Mouse (Mus musculus) hindbrain, postnatal 0 days (tissue): Measurements from ENCODE around the gene Cat. TPM values are rescaled to one million over a fixed set of nuclear protein-coding genes. Genes with fewer than 3 reads are reported as not detected.

Source experiments
- ATAC-seq: fragments of 200-750 bp; cut with Nextera tagmentation; 2 replicates; pipeline ENCODE4 v1.8.0; 2017; ENCODE audit warnings: mild to moderate bottlenecking, moderate TSS enrichment, moderate library complexity
- DNase-seq: peaks from one replicate; pipeline ENCODE4 v3.0.0-alpha.2; 2015; ENCODE audit warnings: low spot score
- H3K27ac ChIP-seq: fragments of 300-500 bp; sonication (generic); 2 replicates; pipeline ENCODE4 v1.5.1; 2014; ENCODE audit warnings: mild to moderate bottlenecking
- H3K27me3 ChIP-seq: fragments of 300-500 bp; sonication (generic); 2 replicates; pipeline ENCODE4 v1.6.1; 2014; ENCODE audit warnings: low read length, mixed read lengths; ENCODE audit not compliant: insufficient read depth
- H3K36me3 ChIP-seq: fragments of 300-500 bp; sonication (generic); 2 replicates; pipeline ENCODE4 v1.6.1; 2014; ENCODE audit warnings: low read length, mixed read lengths; ENCODE audit not compliant: insufficient read depth
- H3K4me1 ChIP-seq: fragments of 300-500 bp; sonication (generic); 2 replicates; pipeline ENCODE4 v1.6.1; 2014; ENCODE audit warnings: antibody characterized with exemption, low read length, mixed read lengths; ENCODE audit not compliant: insufficient read depth
- H3K4me2 ChIP-seq: fragments of 300-500 bp; sonication (generic); 2 replicates; pipeline ENCODE4 v1.6.1; 2014; ENCODE audit warnings: low read depth, mild to moderate bottlenecking, low read length, moderate library complexity, mixed read lengths
- H3K4me3 ChIP-seq: fragments of 300-500 bp; sonication (generic); 2 replicates; pipeline ENCODE4 v1.5.1; 2014; ENCODE audit warnings: low read length
- H3K9ac ChIP-seq: fragments of 300-500 bp; sonication (generic); replicated peaks from 2 replicates; pipeline ENCODE4 v1.6.1; 2014; ENCODE audit warnings: mild to moderate bottlenecking, low read length, moderate library complexity, mixed read lengths
- H3K9me3 ChIP-seq: fragments of 300-500 bp; sonication (generic); 2 replicates; pipeline ENCODE4 v1.6.1; 2016; ENCODE audit warnings: low read length, mixed read lengths
- CTCF ChIP-seq: IDR thresholded peaks from 2 replicates; pipeline ENCODE4 v1.5.1; 2016; ENCODE audit warnings: antibody characterized with exemption, control low read depth, low read depth
- WGBS: fragments of 180-500 bp; shearing (Covaris S2); extraction: QIAGEN DNeasy Blood & Tissue Kit; methylation state at CpG from one replicate; pipeline ENCODE4 v1.1.7; 2014; 5-methylcytosine and 5-hydroxymethylcytosine counted together
- polyA plus RNA-seq: library from polyadenylated mRNA; unstranded; fragments of >200 nt; fragmentation: Nextera tagmentation; extraction: Ambion mirVana; gene quantifications from 2 replicates; pipeline ENCODE4 v1.2.1, GENCODE M21; 2015
- total RNA-seq: library from RNA; depleted of rRNA; stranded (reverse); fragments of >200 nt; gene quantifications from 2 replicates; pipeline ENCODE4 v1.2.3, GENCODE M21; 2014

The Cat gene
- total and polyA plus RNA-seq, 2 experiments from 2014 or later: 71.4 to 112 TPM

- no peaks in the 10 kb centered on the region for H3K4me1 ChIP-seq
Measured at GRCm38 (mm10) chr2:103478326-103478725, 6.6 kb downstream of the Cat start.

DNA sequence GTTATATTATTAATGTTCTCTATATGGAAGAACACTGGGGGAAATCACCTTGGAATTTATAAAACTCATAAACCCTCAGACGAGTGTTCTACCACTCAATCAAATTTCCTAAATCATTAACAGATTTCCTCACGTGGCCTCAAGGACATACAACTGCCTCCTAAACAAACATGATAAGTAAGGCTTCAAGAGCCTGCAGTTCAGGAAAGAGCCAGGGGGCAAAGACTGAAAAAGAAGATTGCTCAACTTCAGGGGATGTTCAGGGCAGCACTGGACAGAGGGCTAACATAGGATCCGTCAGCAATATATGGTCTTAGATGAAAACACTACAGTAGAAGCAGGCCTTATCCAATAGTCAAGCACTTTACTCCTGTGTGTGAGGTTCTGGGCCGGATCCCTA is 7.5 kb downstream of the Cat start:
- Histone ChIP-seq H3K4me1 (no peaks in the 10 kb centered on the region), H3K27ac (no peak overlapping the region), H3K9me3 (no peaks in the 10 kb centered on the region), H3K4me3 (no peak overlapping the region), H3K27me3 (no peaks in the 10 kb centered on the region), H3K36me3 (peaks cover 11% of the 10 kb centered on the region; the same call in 1 of the 2 replicates), H3K9ac (no peak overlapping the region), H3K4me2 (no peak overlapping the region)
- WGBS: 83% methylated on average over 4 of the region's 4 CpGs
- ATAC-seq (no peak), DNase-seq (no peak)
- TF ChIP-seq CTCF: no peak

More at GRCm38 (mm10) chr2:103478326-103478725, 6.6 kb downstream of the Cat start:
- Histone ChIP-seq H3K4me2 (no peak overlapping the region), H3K36me3 (peaks cover 10% of the 10 kb centered on the region; the same call in 1 of the 2 replicates), H3K27ac (no peak overlapping the region), H3K9ac (no peak overlapping the region), H3K9me3 (no peaks in the 10 kb centered on the region), H3K27me3 (no peaks in the 10 kb centered on the region), H3K4me3 (no peak overlapping the region)
- DNase-seq: no peak
- WGBS: 95% methylated on average over 3 of the region's 3 CpGs
- no peak for ATAC-seq
- TF ChIP-seq CTCF: no peak

DNA sequence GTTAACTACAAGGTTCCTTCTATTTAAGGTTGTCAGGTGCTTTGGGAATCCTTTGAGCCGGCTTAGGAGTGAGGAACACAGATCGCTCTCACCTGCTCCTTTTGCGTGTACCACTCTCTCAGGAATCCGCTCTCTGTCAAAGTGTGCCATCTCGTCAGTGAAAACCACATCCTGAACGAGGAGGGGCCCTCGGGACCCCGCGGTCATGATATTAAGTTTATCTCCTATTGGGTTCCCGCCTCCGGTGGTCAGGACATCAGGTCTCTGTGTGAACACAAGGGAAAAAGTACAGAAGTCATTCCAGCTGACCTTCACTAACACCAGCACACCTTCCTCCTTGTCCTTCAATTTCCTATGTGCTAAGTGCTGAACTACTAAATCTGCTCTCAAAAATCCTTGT is 8.3 kb downstream of the Cat start:
- H3K9ac ChIP-seq: no peak overlapping the region
- H3K27me3 ChIP-seq: no peaks in the 10 kb centered on the region
- H3K36me3 ChIP-seq: peaks cover 11% of the 10 kb centered on the region; the same call in 1 of the 2 replicates
- no peaks in the 10 kb centered on the region for H3K4me1 ChIP-seq
- no peaks in the 10 kb centered on the region for H3K9me3 ChIP-seq
- ATAC-seq (no peak), DNase-seq (no peak)
- H3K4me2 ChIP-seq: no peak overlapping the region
- no peak overlapping the region for H3K4me3 ChIP-seq
- WGBS: 86% methylated on average over 11 of the region's 11 CpGs
- TF ChIP-seq CTCF: no peak
- H3K27ac ChIP-seq: no peak overlapping the region

GRCm38 (mm10) chr2:103476180-103476579 is 8.8 kb downstream of the Cat start:
- Histone ChIP-seq H3K27ac (no peak overlapping the region), H3K4me2 (no peak overlapping the region), H3K9me3 (no peaks in the 10 kb centered on the region), H3K36me3 (peaks cover 15% of the 10 kb centered on the region; the same call in 1 of the 2 replicates), H3K4me1 (no peaks in the 10 kb centered on the region), H3K9ac (no peak overlapping the region), H3K4me3 (no peak overlapping the region), H3K27me3 (no peaks in the 10 kb centered on the region)
- DNase-seq: no peak
- TF ChIP-seq CTCF: no peak; the same call in 1 of the 2 replicates
- 92% methylated on average over 2 of the region's 2 CpGs for WGBS
- ATAC-seq: no peak

DNA sequence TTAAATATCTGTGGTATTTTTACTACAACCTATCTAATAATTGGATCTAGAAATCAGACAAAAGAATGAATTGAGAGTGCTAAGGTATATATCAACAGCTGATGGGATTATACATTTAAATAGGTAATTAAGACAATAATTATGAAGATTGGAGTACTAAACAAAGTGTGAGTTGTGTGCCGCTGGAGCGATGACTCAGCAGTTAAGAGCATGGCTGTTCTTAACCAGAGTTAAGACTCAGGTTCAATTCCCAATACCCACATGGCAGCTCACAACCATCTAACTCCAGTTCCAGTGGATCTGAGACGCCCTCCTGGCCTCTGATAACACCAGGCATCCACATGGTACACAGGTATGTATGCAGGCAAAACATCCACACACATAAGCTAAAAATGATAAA is 11.6 kb downstream of the Cat start:
- 99% methylated on average over 3 of the region's 3 CpGs for WGBS
- no peak for TF ChIP-seq CTCF
- Histone ChIP-seq H3K9me3 (no peaks in the 10 kb centered on the region), H3K4me1 (no peaks in the 10 kb centered on the region), H3K27ac (no peak overlapping the region), H3K4me3 (no peak overlapping the region), H3K27me3 (no peaks in the 10 kb centered on the region), H3K36me3 (peaks cover 34% of the 10 kb centered on the region), H3K9ac (no peak overlapping the region), H3K4me2 (no peak overlapping the region)
- ATAC-seq (no peak), DNase-seq (no peak)

- TF ChIP-seq CTCF: no peak
- 79% methylated on average over 10 of the region's 10 CpGs for WGBS
- Histone ChIP-seq H3K27ac (no peak overlapping the region), H3K4me2 (no peak overlapping the region), H3K4me1 (no peaks in the 10 kb centered on the region), H3K27me3 (no peaks in the 10 kb centered on the region), H3K9ac (no peak overlapping the region), H3K9me3 (no peaks in the 10 kb centered on the region), H3K4me3 (no peak overlapping the region), H3K36me3 (peaks cover 47% of the 10 kb centered on the region)
- ATAC-seq: no peak
- DNase-seq: peak; percentile 22
Measured at GRCm38 (mm10) chr2:103466984-103467588, 17.9 kb downstream of the Cat start.

DNA sequence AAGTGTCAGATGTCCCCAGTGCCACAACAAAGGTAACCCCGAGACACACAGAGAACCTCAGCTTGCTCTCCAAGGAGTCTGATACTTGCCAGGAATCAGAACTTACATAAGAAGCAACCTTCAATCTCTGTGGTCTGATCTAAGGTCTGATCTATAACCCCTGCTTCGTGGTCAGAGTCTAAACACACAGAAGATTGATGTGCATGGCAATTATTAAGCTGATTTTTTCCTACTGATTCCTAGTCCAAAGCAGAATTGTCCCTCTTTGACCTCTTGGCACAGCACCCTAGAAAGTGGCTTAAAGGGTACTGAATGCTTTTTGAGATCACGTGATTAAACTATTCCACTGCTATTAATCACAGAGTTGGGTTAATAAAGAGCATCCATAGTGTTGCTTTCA is 18.7 kb downstream of the Cat start:
- Histone ChIP-seq H3K4me1 (no peaks in the 10 kb centered on the region), H3K4me2 (no peak overlapping the region), H3K36me3 (peaks cover 44% of the 10 kb centered on the region), H3K9ac (no peak overlapping the region), H3K27me3 (no peaks in the 10 kb centered on the region), H3K27ac (no peak overlapping the region), H3K4me3 (no peak overlapping the region), H3K9me3 (no peaks in the 10 kb centered on the region)
- WGBS: 83% methylated on average over 3 of the region's 3 CpGs
- TF ChIP-seq CTCF: no peak
- ATAC-seq (no peak), DNase-seq (no peak)
